Mouse (Mus musculus): ENCODE data around the gene Gm21969.

Gm21969 gene

DNA sequence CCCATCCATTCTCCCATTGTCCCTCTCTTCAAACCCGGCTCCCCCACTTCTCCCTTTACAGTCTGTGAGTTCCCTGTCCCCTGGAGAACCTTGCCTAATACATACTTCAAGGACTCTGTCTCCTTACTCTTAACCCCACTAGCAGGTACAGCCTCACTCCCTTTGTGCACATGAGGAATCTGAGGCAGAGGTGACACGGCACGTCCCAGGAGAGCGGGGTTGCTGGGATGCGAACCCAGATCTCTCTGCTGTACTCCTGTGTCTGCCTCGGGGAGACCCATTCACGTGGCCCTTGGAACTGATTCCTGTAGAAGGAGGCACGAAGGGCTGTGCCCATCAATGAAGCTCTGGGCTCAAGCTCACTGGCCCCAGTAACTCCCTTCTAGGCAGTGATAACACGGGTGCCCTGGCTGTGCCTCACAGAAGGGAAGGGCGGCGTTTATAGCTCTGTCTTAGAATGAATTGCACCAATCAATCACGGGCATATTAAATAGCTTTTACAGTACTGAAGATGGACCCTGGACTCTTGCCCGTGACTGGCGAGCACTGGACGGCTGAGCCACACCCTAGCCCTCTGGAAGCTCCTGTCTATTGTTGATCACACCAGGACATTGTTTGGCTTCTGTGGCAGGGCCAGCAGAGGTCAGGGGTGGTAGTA, 47.2 kb downstream of the Gm21969 start:
- no peak for DNase-seq (ENCODE audit: extremely low read depth, low read depth, low spot score)

DNA sequence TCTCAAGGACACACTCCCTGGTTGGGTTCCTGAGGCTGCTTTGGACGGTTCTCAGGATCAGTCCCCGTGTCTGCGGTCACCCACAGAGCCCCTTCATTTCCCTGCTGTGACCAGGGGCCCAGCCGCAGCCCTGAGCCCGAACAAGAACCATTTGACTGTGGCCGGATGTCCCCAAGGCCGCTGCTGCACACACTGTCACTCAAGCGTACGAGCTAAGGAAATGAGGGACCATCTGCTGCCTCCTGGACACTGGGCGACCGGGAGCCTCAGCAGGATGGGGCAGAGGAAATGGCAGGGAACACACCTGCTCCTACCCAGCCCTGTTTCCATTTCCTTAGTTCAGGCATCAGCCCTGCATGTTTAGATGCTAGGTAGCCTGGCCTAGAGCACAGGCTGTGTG, 47.9 kb downstream of the Gm21969 start:
- no peak for DNase-seq (ENCODE audit: extremely low read depth, low read depth, low spot score)

GRCm38 (mm10) chr4:139653238-139653637, 50.3 kb downstream of the Gm21969 start, which contains the start of gene Tas1r2:
Gene Tas1r2 (plus strand): TSS chr4:139653538.
- DNase-seq (ENCODE audit: extremely low read depth, low read depth, low spot score) = no peak

- no peak for DNase-seq (ENCODE audit: extremely low read depth, low read depth, low spot score)
These were observed 58.9 kb downstream of the Gm21969 start for GRCm38 (mm10) chr4:139661897-139662296.

- no peak for DNase-seq (ENCODE audit: extremely low read depth, low read depth, low spot score)
These were observed 64.6 kb downstream of the Gm21969 start for GRCm38 (mm10) chr4:139667632-139668031.

DNA sequence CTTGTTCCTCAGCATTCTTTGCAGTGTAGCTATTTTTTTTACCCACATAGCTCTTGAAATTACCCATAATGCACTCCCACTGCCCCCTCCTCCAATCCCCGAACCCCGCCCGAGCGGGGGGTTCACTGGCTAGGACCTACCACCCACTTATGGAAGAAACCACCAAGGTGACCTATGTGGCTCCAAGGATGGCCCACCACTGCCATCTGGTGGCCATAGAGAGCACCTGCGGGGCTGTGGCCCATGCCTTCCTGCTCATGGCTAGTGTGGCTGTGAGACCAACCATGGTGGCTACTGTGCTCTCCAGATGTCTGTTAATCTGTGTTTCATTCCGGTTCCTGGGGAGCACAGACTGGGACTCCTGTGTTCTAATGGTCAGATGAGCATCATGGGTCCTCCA, 66.9 kb downstream of the Gm21969 start:
- DNase-seq (ENCODE audit: extremely low read depth, low read depth, low spot score) = no peak

DNA sequence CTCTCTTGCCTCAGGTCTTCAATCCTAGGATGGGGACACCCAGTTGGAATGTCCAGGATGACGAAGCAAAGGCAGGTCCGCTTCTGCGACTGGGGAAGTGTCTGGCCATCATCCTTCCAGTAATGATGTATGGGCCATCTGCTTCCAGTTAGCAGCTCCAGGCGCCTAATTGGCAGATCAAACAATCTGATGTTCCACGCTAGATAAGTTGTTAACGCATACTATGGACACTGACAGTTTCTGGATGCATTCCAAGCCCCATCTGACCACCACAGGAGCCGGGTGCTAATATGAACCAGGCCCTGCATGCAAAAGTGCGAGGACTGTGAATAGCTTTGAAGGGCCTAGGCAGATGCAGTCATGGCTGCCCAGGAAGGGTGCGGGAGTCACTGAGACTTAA, 72.7 kb downstream of the Gm21969 start:
- DNase-seq (ENCODE audit: extremely low read depth, low read depth, low spot score) = no peak

GRCm38 (mm10) chr4:139683728-139684638, 81.0 kb downstream of the Gm21969 start:
- no peak for DNase-seq (ENCODE audit: extremely low read depth, low read depth, low spot score)

GRCm38 (mm10) chr4:139684639-139685017, 81.6 kb downstream of the Gm21969 start:
- no peak for DNase-seq (ENCODE audit: extremely low read depth, low read depth, low spot score)

DNA sequence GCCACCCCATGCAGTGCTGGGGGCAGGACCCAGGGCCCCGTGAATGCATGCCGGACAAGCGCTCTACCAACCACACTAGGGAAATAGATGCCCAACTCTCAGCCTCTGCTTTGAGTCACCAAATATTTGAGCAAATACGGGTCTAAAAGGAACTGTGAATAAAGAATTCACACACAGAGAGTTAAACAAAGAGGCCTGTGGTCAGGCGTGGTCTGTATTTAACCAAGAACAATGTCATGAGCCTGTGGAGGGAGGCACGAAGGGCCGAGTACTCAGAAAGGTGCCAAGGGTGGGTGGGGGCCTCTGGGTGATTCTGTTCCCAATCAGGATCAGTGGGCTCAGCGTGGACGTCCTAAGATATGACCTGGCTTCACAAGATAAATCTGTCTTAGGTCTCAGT, 85.1 kb downstream of the Gm21969 start:
- DNase-seq (ENCODE audit: extremely low read depth, low read depth, low spot score) = no peak

DNA sequence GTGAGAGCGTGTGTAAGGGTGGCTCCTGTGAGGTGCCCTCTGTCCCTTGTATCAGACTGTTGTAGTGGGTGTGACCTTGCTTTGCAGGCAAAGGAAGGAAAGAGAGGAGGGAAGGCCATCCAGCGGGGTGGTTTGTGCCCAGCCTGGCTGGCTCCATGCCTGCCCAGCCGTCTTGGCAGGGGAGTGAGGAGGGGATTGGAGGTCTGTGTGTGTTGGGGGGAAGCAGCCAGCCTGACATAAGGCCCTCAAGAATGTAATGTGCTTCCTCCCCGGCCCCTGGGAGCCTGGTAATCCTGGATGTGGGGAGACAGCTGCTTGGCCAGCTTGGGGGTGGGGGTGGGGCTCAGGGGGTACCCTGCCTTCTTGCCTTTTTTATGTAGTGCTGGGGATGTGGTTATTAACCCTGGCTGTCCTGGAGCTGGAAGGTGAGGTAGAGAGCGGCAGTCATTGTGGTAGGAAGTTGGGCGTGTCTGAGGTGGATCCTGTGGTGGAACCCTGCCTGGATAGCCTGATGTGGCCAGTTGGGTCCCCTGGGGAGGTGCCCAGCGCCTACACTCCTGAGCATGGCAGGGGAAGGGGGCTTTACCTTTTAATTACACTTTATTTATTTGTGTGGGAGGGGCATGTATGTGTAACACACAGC, 86.8 kb downstream of the Gm21969 start:
- no peak for DNase-seq (ENCODE audit: extremely low read depth, low read depth, low spot score)

- no peak for DNase-seq (ENCODE audit: extremely low read depth, low read depth, low spot score)
These were observed 90.3 kb downstream of the Gm21969 start for GRCm38 (mm10) chr4:139693315-139693714.

GRCm38 (mm10) chr4:139697755-139698154, 94.8 kb downstream of the Gm21969 start:
- DNase-seq (ENCODE audit: extremely low read depth, low read depth, low spot score) = no peak

DNA sequence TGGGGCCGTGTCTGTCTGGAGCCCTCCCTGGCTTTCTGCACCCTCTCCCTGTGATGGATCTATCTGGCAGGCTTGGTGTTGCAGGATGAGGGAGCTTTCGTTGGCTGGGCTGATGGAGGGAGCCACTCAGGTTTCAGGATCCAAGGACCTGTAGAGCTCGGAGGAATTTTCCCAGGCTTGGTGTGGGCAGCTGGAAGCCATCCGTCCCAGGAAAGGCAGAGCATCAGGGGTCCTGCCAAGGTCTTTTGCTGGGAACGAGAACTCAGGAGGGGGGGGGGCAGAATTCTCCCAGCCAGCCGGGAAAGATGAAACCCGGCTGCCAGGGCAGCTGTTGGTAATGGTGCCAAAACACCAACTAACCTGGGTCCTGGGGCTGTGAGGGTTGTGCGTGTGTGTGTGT, 95.6 kb downstream of the Gm21969 start:
- no peak for DNase-seq (ENCODE audit: extremely low read depth, low read depth, low spot score)

DNA sequence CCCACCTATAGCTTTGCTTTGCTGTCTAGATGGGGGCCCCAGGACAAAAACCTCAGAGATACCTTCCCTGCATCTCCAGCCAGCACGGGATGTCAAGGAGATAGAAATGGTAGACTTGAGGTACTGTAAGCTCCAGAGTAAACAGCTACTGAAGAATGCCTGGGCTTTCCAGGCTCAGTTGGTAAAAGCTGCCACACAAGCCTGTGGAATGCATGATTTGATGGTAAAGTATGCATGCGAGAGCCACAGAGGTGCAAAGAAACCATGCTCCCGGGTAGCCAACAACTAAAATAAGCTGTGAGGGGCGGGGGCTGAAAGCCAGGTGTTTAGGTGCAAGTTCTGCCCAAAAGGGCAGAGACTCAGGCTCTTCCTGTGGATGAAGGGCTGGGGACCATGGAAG, 99.9 kb downstream of the Gm21969 start:
- DNase-seq (ENCODE audit: extremely low read depth, low read depth, low spot score) = no peak

- DNase-seq (ENCODE audit: extremely low read depth, low read depth, low spot score) = no peak
These were observed 100.5 kb downstream of the Gm21969 start for GRCm38 (mm10) chr4:139703468-139703867.

- DNase-seq (ENCODE audit: extremely low read depth, low read depth, low spot score) = no peak
These were observed 103.0 kb downstream of the Gm21969 start for GRCm38 (mm10) chr4:139705986-139706385.

DNA sequence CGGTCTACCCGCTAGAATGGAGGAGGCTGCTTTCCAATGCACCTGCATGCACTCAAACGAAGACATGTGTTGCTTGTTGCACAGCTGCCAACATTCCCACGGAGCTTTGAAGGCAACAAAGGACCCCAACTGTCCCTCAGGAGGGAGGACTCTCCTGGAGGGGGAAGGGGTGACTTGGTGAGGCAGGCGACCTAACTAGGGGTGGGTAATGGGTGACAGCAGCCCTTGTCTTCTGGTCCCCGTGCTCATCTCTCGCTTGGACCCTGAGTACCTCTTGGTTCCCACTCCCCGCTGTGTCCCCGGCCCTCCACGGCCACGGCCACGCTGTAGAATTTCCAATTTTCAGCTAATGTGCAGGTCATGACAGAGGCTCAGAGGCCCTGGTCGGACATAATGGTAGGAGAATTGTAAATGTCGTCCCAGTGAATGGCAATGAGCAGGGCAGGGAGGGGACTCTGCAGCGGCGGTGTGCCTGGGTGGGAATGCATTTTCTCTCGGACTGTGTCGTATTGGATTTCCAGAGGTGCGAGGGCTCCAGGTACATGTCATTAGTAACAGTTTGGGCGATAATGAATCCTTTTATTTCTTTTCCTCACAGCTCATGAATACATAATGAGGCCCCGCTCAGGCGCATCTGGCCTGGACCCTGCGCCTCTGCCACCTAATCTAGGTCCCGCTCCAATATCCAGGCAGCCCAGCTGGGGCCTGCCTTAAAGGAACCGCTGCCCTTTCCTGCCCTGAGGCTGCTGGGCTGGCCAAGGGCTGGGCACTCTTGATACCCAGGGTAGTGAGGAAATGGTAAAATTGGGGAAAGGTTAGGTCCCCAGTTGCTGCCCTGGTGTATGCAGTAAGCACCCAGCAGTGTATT, 107.7 kb downstream of the Gm21969 start:
- DNase-seq (ENCODE audit: extremely low read depth, low read depth, low spot score) = no peak

Measured in fat pad, adult 2 months (tissue).